Mouse (Mus musculus) myocyte (in vitro differentiated cells): ENCODE measurements at regions not wholly inside any gene's neighbourhood (a gene's known extent, or its start where the extent isn't known, plus 50 kb on each side); places are given as distances from the start of the nearest gene placed in this dataset.

Experiments used
- CEBPB ChIP-seq: IDR thresholded peaks from 2 replicates; pipeline ENCODE4 v1.6.1; 2011; ENCODE audit warnings: mild to moderate bottlenecking, moderate library complexity; ENCODE audit not compliant: poor library complexity, insufficient read depth, severe bottlenecking
- E2F4 ChIP-seq: IDR thresholded peaks from one replicate; pipeline ENCODE4 v1.6.1; 2011; ENCODE audit warnings: mild to moderate bottlenecking, control low read depth, moderate library complexity; ENCODE audit not compliant: insufficient read depth
- MYOD1 ChIP-seq, 3 experiments: IDR thresholded peaks; one replicate each; pipeline ENCODE4 v1.6.1; 2011; ENCODE audit warnings: control low read depth in 2 of 3, low read depth in 2 of 3, mild to moderate bottlenecking in 2 of 3, moderate library complexity in 1 of 3; ENCODE audit not compliant: insufficient read length in 2 of 3, control insufficient read depth in 1 of 3
- MYOG ChIP-seq, 3 experiments: IDR thresholded peaks; one replicate each; pipeline ENCODE4 v1.6.1; 2011; ENCODE audit warnings: control low read depth in 2 of 3, low read depth in 2 of 3, mild to moderate bottlenecking in 2 of 3; ENCODE audit not compliant: insufficient read length in 2 of 3, control insufficient read depth in 1 of 3, insufficient read depth in 1 of 3
- POLR2A ChIP-seq: IDR thresholded peaks from one replicate; pipeline ENCODE4 v1.6.1; 2011; ENCODE audit warnings: low read depth, mild to moderate bottlenecking, control low read depth, moderate library complexity; ENCODE audit not compliant: insufficient read length
- TCF12 ChIP-seq: IDR thresholded peaks from one replicate; pipeline ENCODE4 v1.6.1; 2011; ENCODE audit warnings: mild to moderate bottlenecking, control low read depth; ENCODE audit not compliant: poor library complexity, insufficient read depth, severe bottlenecking
- TCF3 ChIP-seq: IDR thresholded peaks from one replicate; pipeline ENCODE4 v1.6.1; 2011; ENCODE audit warnings: low read depth, control low read depth; ENCODE audit not compliant: insufficient read length
- USF1 ChIP-seq: IDR thresholded peaks from one replicate; pipeline ENCODE4 v1.6.1; 2011; ENCODE audit warnings: low read depth, mild to moderate bottlenecking, control low read depth, moderate library complexity

DNA sequence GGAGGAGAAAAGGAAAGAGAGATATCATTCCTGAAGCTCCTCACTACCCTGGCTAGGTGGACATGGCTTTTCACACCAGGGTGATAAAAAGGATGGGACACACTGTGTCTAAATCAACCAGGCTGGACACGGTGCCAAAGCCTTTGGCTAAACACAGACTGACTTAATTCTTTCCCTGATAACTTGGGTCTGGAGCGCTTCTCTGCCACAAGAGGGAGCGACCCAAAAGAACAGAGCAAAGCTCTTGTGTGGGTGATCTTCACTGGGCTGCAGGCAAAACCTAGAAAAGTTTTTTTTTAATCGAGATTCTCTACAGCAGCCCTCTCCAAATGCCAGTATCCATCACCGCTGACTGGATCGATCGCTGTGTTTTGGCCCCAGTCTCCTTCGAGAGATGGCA lies 70.7 kb upstream of the Irx2 start:
- TF ChIP-seq POLR2A (no peak), USF1 (no peak), E2F4 (no peak), CEBPB (no peak), TCF12 (no peak), TCF3 (no peak), MYOG (IDR thresholded peaks at IDR 0.05; ENCODE audit: control insufficient read depth in 1 of 3, insufficient read depth in 1 of 3, insufficient read length in 2 of 3, low read depth in 2 of 3) (no peak), MYOD1 (IDR thresholded peaks at IDR 0.05; ENCODE audit: control insufficient read depth in 1 of 3, insufficient read length in 2 of 3, low read depth in 2 of 3) (no peak)
